Mouse (Mus musculus): ENCODE data around the gene Fndc8. TPM values are rescaled to one million over a fixed set of nuclear protein-coding genes. Genes with fewer than 3 reads are reported as not detected.
A peak's percentile ranks its signal among the peaks of the same experiment; 100 is the strongest.

Fndc8 gene
- polyA plus RNA-seq, 1 experiment from 2014 or later: 0.68 TPM

GRCm38 (mm10) chr11:82871031-82871446, 20.9 kb upstream of the Fndc8 start, which contains the start of gene Rffl:
Rffl (minus strand) TSS chr11:82871210.
- ATAC-seq (ENCODE audit: low FRiP score): peak; percentile 96
- peaks cover 6% of the 10 kb centered on the region; the same call in 1 of the 2 replicates for H3K4me1 ChIP-seq
- peak within 1 kb of the TSS; percentile 79 for H3K4me3 ChIP-seq
- no peaks in the 10 kb centered on the region for H3K36me3 ChIP-seq
- no peak within 1 kb of the TSS for H3K27ac ChIP-seq
- peak within 1 kb of the TSS; percentile 85 for H3K4me2 ChIP-seq (replicated peaks)
- peak within 1 kb of the TSS; percentile 77 for H3K9ac ChIP-seq
- no peaks in the 10 kb centered on the region for H3K27me3 ChIP-seq
- 1% methylated on average over 43 of the region's 43 CpGs for WGBS
- H3K9me3 ChIP-seq (replicated peaks): no peaks in the 10 kb centered on the region

- Histone ChIP-seq H3K9ac (no peak overlapping the region), H3K27ac (no peak overlapping the region), H3K36me3 (0 out of 2 replicates have a peak, but pooled peaks cover 4% of the 10 kb centered on the region), H3K4me1 (peaks cover 6% of the 10 kb centered on the region; the same call in 1 of the 2 replicates), H3K4me3 (no peak overlapping the region), H3K9me3 (replicated peaks) (no peaks in the 10 kb centered on the region), H3K4me2 (replicated peaks) (no peak overlapping the region), H3K27me3 (no peaks in the 10 kb centered on the region)
- no peak for ATAC-seq (ENCODE audit: low FRiP score)
- 79% methylated on average over 5 of the region's 5 CpGs for WGBS
Measured at GRCm38 (mm10) chr11:82874924-82875323, 17.0 kb upstream of the Fndc8 start.

DNA sequence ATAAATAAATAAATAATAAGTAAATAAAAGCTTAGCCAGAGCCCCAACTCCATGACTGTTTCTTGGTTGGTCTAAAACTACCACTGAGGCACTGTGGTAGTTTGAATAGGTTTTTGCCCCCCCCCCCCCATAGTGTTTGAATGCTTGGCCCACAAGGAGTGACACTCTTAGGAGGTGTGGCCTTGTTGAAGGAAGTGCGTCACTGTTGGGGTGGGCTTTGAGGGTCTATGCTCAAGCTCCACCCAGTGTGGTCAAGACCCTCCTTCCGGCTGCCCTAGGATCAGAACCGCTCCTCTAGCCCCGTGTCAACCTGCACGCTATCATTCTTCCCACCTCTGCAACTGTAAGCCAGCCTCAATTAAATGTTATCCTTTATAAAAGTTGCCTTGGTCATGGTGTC, 16.3 kb upstream of the Fndc8 start:
- Histone ChIP-seq H3K27me3 (no peaks in the 10 kb centered on the region), H3K36me3 (0 out of 2 replicates have a peak, but pooled peaks cover 4% of the 10 kb centered on the region), H3K27ac (no peak overlapping the region), H3K4me2 (replicated peaks) (no peak overlapping the region), H3K4me3 (no peak overlapping the region), H3K4me1 (peaks cover 2% of the 10 kb centered on the region; the same call in 1 of the 2 replicates), H3K9me3 (replicated peaks) (no peaks in the 10 kb centered on the region), H3K9ac (no peak overlapping the region)
- ATAC-seq (ENCODE audit: low FRiP score): no peak
- WGBS: 96% methylated on average over 5 of the region's 5 CpGs

DNA sequence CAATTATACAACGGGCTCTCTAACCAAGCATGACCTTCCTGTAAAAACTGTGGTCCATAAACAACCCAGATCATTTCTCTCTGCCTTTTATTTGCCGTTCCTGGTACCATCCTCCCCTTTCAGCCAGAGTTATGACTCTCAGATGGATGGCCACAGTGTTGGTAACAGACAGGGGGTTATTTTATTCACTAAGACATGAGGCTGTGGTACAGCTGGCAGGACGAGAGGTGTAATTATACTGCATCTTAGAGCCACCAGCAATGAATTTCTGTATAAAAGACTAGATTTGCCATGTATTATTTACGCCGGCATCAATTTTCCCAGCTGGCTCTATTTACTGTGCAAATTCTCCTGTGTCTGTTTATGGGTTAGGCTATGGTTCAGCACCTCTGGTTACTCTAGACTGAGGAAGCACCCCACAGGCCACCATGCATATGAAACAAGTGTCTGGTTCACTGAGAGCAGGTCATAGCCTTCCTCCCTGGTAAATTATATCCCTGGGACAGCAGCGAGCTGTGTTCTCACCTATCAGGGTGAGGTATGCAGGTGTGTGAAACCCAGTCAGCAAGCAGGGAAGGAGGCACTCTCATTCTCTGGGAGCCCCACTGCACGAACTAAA, 14.1 kb upstream of the Fndc8 start:
- Histone ChIP-seq H3K4me3 (no peak overlapping the region), H3K4me1 (no peaks in the 10 kb centered on the region), H3K27me3 (no peaks in the 10 kb centered on the region), H3K9ac (no peak overlapping the region), H3K4me2 (replicated peaks) (no peak overlapping the region), H3K27ac (no peak overlapping the region), H3K9me3 (replicated peaks) (no peaks in the 10 kb centered on the region), H3K36me3 (0 out of 2 replicates have a peak, but pooled peaks cover 11% of the 10 kb centered on the region)
- no peak for ATAC-seq (ENCODE audit: low FRiP score)
- WGBS: 81% methylated on average over 7 of the region's 7 CpGs

DNA sequence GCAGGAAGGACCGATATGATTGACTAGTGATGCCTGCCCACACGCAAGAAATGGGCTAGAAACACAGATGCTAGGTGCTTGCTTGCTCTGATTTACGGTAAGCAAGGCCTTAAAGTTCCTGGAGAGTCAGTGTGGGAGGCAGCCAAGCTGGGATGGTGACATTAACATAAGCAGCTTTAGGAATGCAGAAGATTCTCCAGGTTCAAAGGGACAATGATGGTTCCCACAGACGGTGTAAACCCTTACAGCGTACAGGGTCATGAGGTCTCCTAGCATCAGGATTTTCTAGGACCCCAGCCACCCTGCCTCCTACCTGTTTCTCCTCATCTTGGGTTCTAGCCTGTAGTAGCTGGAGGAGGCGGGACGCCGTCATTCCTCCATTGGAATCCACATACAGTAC, 8.7 kb upstream of the Fndc8 start:
- no peak overlapping the region for H3K4me3 ChIP-seq
- H3K9ac ChIP-seq: no peak overlapping the region
- WGBS: 70% methylated on average over 8 of the region's 8 CpGs
- H3K27me3 ChIP-seq: no peaks in the 10 kb centered on the region
- H3K4me2 ChIP-seq (replicated peaks): no peak overlapping the region
- H3K9me3 ChIP-seq (replicated peaks): no peaks in the 10 kb centered on the region
- 0 out of 2 replicates have a peak, but pooled peaks cover 11% of the 10 kb centered on the region for H3K36me3 ChIP-seq
- H3K27ac ChIP-seq: no peak overlapping the region
- ATAC-seq (ENCODE audit: low FRiP score): no peak
- peaks cover under 1% of the 10 kb centered on the region; the same call in 1 of the 2 replicates for H3K4me1 ChIP-seq

DNA sequence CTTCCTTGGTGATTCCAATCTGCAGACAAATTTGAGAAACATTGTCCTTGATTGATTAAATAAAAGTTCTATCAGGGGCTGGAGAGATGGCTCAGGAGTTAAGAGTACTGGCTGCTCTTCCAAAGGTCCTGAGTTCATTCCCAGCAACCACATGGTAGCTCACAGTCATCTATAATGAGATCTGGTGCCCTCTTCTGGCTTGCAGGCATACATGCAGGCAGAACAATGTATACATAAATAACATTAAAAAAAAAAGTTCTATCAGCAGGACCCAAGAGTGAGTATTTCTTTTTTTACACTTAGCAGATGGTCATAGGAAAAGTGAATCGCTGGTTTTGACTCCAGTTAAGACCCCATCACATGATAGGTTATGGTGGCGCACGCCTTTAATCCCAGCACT, 5.4 kb upstream of the Fndc8 start:
- Histone ChIP-seq H3K9me3 (replicated peaks) (no peaks in the 10 kb centered on the region), H3K4me1 (peaks cover 19% of the 10 kb centered on the region), H3K27me3 (peaks cover 2% of the 10 kb centered on the region; the same call in 1 of the 2 replicates), H3K4me3 (no peak overlapping the region), H3K4me2 (replicated peaks) (no peak overlapping the region), H3K36me3 (0 out of 2 replicates have a peak, but pooled peaks cover 7% of the 10 kb centered on the region), H3K27ac (no peak overlapping the region), H3K9ac (no peak overlapping the region)
- WGBS: 86% methylated on average over 3 of the region's 3 CpGs
- no peak for ATAC-seq (ENCODE audit: low FRiP score)

DNA sequence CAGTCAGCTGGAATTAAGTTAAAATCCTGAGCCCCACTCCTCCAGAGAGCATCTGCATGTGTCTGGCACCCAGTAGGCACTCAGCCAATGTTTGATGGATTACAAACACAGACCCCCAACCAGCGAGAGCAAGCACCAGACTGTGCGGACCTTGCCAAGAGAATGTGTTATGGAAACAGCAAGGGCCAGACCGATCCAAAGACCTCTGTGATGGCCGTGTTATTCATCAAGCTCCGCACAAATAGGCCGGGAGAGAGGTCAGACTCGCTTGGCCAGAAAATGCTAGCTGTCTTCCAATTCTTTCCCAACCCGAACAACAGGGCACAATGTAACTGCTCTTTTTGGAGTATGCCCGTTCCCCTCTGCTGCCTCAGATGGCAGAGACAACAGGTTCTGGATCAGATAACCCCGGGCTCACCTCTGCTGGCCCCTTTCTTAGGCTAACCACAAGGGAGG, 3.4 kb upstream of the Fndc8 start:
- no peak for ATAC-seq (ENCODE audit: low FRiP score)
- WGBS: 54% methylated on average over 10 of the region's 10 CpGs

DNA sequence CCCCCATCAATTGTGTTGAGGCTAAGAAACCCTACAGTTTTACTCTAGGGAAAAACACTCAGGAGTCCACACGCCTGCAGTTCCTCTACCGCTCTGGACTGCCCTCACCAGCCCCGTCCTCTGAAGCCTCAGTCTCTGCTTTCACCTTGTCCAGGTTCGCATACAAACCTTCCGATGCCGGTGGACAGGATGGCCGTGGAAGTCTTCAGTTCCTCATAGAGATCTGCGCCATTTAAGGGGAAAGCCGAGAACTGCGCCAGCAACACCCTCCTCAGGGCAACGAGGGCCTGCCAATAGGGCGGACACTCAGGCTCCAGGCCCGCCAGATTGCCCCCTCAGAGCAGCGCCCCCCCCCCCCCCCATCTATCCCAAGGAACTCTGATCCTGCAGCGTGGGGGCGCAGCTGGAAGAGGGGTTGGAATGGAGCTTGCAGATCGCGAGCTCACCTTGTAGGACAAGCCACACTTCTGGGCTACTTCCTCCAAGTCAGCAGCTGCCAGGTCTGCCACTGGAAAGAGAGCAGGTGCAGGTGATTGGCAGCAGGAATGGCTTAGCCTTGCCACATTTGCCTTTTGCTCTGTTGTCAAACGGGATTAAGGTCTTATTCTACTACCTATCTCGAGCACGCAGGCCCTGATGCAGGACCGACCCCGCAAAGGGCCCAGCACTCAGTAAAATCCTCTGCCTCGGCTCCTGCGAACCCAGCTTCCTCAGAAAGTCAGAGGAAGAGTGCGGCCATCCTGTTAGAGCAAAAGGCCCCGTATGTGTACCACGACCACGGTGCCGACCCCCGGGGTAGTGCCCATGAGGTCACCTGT, 2.2 kb upstream of the Fndc8 start:
- H3K27me3 ChIP-seq: peaks cover 9% of the 10 kb centered on the region; the same call in 1 of the 2 replicates
- H3K36me3 ChIP-seq: no peaks in the 10 kb centered on the region
- H3K9me3 ChIP-seq (replicated peaks): no peaks in the 10 kb centered on the region
- H3K4me2 ChIP-seq (replicated peaks): peak overlapping the region; percentile 90
- peak; percentile 70 for ATAC-seq (ENCODE audit: low FRiP score)
- peak overlapping the region; percentile 78 for H3K9ac ChIP-seq
- H3K4me1 ChIP-seq: peaks cover 19% of the 10 kb centered on the region
- H3K27ac ChIP-seq: peak overlapping the region; percentile 52; the same call in 1 of the 2 replicates
- 7% methylated on average over 31 of the region's 31 CpGs for WGBS
- H3K4me3 ChIP-seq: peak overlapping the region; percentile 63

More for the DNA sequence above, 3.4 kb upstream of the Fndc8 start:
- Histone ChIP-seq H3K27ac (no peak overlapping the region), H3K36me3 (no peaks in the 10 kb centered on the region), H3K27me3 (peaks cover 9% of the 10 kb centered on the region; the same call in 1 of the 2 replicates), H3K4me2 (replicated peaks) (peak overlapping the region; percentile 90; the same call in 1 of the 2 replicates), H3K9me3 (replicated peaks) (no peaks in the 10 kb centered on the region), H3K4me3 (no peak overlapping the region), H3K4me1 (peaks cover 19% of the 10 kb centered on the region), H3K9ac (peak overlapping the region; percentile 38; the same call in 1 of the 2 replicates)

DNA sequence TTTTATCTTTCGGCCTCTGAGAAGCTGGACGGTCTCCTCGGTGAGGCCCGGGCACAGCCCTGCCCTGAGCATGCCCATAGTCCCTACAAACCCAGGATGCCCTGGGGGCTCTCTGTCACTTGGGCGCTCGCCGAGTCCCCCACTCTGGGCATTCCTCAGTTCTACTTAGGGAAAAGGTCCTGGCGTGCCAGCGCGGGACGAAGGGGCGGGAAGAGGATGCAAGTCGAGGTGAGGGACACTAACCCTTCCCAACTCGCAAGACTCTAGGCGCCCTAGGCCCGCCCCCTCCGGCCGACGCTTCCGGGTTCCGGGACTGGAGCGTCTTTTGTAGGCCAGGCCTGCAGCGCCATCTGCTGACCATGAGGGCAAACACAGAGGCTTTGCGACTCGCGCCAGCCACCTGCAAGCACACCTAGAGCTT, 1.6 kb upstream of the Fndc8 start, which contains the start of gene Rad51d:
Rad51d (minus strand) TSS at position 273 of the 421 bp plus-strand sequence.
- ATAC-seq (ENCODE audit: low FRiP score): peak; percentile 90
- Histone ChIP-seq H3K4me3 (peak within 1 kb of the TSS; percentile 63), H3K4me1 (peaks cover 19% of the 10 kb centered on the region), H3K9me3 (replicated peaks) (no peaks in the 10 kb centered on the region), H3K9ac (peak within 1 kb of the TSS; percentile 78), H3K36me3 (no peaks in the 10 kb centered on the region), H3K27ac (peak within 1 kb of the TSS; percentile 52; the same call in 1 of the 2 replicates), H3K27me3 (peaks cover 9% of the 10 kb centered on the region; the same call in 1 of the 2 replicates), H3K4me2 (replicated peaks) (peak within 1 kb of the TSS; percentile 90)
- whole genome bisulfite sequencing: under 1% methylated on average over 22 of the region's 26 CpGs

DNA sequence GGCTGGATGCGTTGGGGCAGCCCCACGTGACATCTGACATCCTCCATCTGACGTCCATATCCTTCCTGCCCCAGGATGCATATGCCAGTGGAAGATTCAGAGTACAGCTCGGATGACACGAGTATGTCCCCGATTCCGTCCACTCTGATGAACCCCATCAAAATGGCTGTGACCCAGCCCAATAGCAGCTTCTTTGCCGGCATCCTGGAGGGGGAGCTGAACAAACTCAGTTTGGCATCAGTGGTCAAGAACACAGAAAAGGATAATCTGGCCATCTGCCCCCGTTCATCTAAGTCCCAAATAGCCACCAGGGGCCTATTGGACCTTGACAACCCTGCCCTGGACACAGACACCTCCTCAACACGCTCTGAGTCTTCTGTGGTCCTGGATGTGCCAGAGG, 5.6 kb downstream of the Fndc8 start:
- WGBS: 85% methylated on average over 10 of the region's 10 CpGs
- H3K9me3 ChIP-seq (replicated peaks): no peaks in the 10 kb centered on the region
- H3K4me2 ChIP-seq (replicated peaks): no peak overlapping the region
- peaks cover 36% of the 10 kb centered on the region for H3K36me3 ChIP-seq
- no peaks in the 10 kb centered on the region for H3K4me1 ChIP-seq
- no peak overlapping the region for H3K9ac ChIP-seq
- H3K27ac ChIP-seq: no peak overlapping the region
- ATAC-seq (ENCODE audit: low FRiP score): no peak
- no peaks in the 10 kb centered on the region for H3K27me3 ChIP-seq
- no peak overlapping the region for H3K4me3 ChIP-seq

- no peak for ATAC-seq (ENCODE audit: low FRiP score)
- Histone ChIP-seq H3K4me3 (no peak overlapping the region), H3K4me2 (replicated peaks) (no peak overlapping the region), H3K27ac (no peak overlapping the region), H3K9ac (no peak overlapping the region), H3K4me1 (no peaks in the 10 kb centered on the region), H3K36me3 (peaks cover 59% of the 10 kb centered on the region), H3K27me3 (no peaks in the 10 kb centered on the region), H3K9me3 (replicated peaks) (no peaks in the 10 kb centered on the region)
- 93% methylated on average over 5 of the region's 5 CpGs for WGBS
Measured at GRCm38 (mm10) chr11:82899720-82900119, 7.8 kb downstream of the Fndc8 start.
